Mouse (Mus musculus): ENCODE data around the gene Naa80.

The Naa80 gene

GRCm38 (mm10) chr9:107618778-107619545, 40.3 kb downstream of the Naa80 start:
- DNase-seq (ENCODE audit: low spot score in 2 of 2), result no peak

GRCm38 (mm10) chr9:107619546-107619879, 40.8 kb downstream of the Naa80 start:
- DNase-seq (ENCODE audit: low spot score in 2 of 2), result no peak

- DNase-seq (ENCODE audit: low spot score in 2 of 2), result no peak
Observed at GRCm38 (mm10) chr9:107620954-107621353, 42.3 kb downstream of the Naa80 start.

- no peak for DNase-seq (ENCODE audit: low spot score in 2 of 2)
Observed at GRCm38 (mm10) chr9:107624539-107624938, 45.9 kb downstream of the Naa80 start.

GRCm38 (mm10) chr9:107624951-107625350, 46.3 kb downstream of the Naa80 start:
- DNase-seq (ENCODE audit: low spot score in 2 of 2), result no peak

GRCm38 (mm10) chr9:107625351-107626128, 46.9 kb downstream of the Naa80 start:
- DNase-seq (ENCODE audit: low spot score in 2 of 2), result no peak

- no peak for DNase-seq (ENCODE audit: low spot score in 2 of 2)
Observed at GRCm38 (mm10) chr9:107626158-107626843, 47.6 kb downstream of the Naa80 start.

GRCm38 (mm10) chr9:107626844-107627277, 48.2 kb downstream of the Naa80 start:
- DNase-seq (ENCODE audit: low spot score in 2 of 2), result no peak

- no peak for DNase-seq (ENCODE audit: low spot score in 2 of 2)
Observed at GRCm38 (mm10) chr9:107627387-107628255, 48.9 kb downstream of the Naa80 start.

GRCm38 (mm10) chr9:107628721-107629410, 50.2 kb downstream of the Naa80 start:
- DNase-seq (ENCODE audit: low spot score in 2 of 2), result no peak

- DNase-seq (ENCODE audit: low spot score in 2 of 2), result no peak
Observed at GRCm38 (mm10) chr9:107629411-107629730, 50.7 kb downstream of the Naa80 start.

- no peak for DNase-seq (ENCODE audit: low spot score in 2 of 2)
Observed at GRCm38 (mm10) chr9:107629901-107630425, 51.3 kb downstream of the Naa80 start.

GRCm38 (mm10) chr9:107630576-107630975, 51.9 kb downstream of the Naa80 start:
- DNase-seq (ENCODE audit: low spot score in 2 of 2), result no peak

GRCm38 (mm10) chr9:107631311-107631826, 52.7 kb downstream of the Naa80 start:
- no peak for DNase-seq (ENCODE audit: low spot score in 2 of 2)

- no peak for DNase-seq (ENCODE audit: low spot score in 2 of 2)
Observed at GRCm38 (mm10) chr9:107631861-107632260, 53.2 kb downstream of the Naa80 start.

- no peak for DNase-seq (ENCODE audit: low spot score in 2 of 2)
Observed at GRCm38 (mm10) chr9:107632478-107632877, 53.8 kb downstream of the Naa80 start.

- peak; percentile 74 to 80 for DNase-seq (ENCODE audit: low spot score in 2 of 2)
Observed at GRCm38 (mm10) chr9:107633091-107633660, 54.5 kb downstream of the Naa80 start.

All from urinary bladder, adult 18-20 months (tissue).